Mouse (Mus musculus) myocyte (in vitro differentiated cells): ENCODE data around the gene Tex47. TPM values are rescaled to one million over a fixed set of nuclear protein-coding genes. Genes with fewer than 3 reads are reported as not detected.

Source experiments
- H3K27me3 ChIP-seq: one replicate; pipeline ENCODE4 v1.6.1; 2011; ENCODE audit not compliant: control insufficient read depth, insufficient read depth, insufficient read length
- H3K36me3 ChIP-seq: one replicate; pipeline ENCODE4 v1.6.1; 2011; ENCODE audit not compliant: control insufficient read depth, insufficient read depth
- H3K4me2 ChIP-seq: one replicate; pipeline ENCODE4 v1.6.1; 2011; ENCODE audit warnings: low read depth, control low read depth
- H3K4me3 ChIP-seq: one replicate; pipeline ENCODE4 v1.5.1; 2011; ENCODE audit warnings: mild to moderate bottlenecking, control low read depth, moderate library complexity
- H3K79me2 ChIP-seq: one replicate; pipeline ENCODE4 v1.6.1; 2011; ENCODE audit not compliant: control insufficient read depth, insufficient read depth
- H3ac ChIP-seq: one replicate; pipeline ENCODE4 v1.6.1; 2011; ENCODE audit not compliant: control insufficient read depth, insufficient read length
- CEBPB ChIP-seq: IDR thresholded peaks from 2 replicates; pipeline ENCODE4 v1.6.1; 2011; ENCODE audit warnings: mild to moderate bottlenecking, moderate library complexity; ENCODE audit not compliant: poor library complexity, insufficient read depth, severe bottlenecking
- E2F4 ChIP-seq: IDR thresholded peaks from one replicate; pipeline ENCODE4 v1.6.1; 2011; ENCODE audit warnings: mild to moderate bottlenecking, control low read depth, moderate library complexity; ENCODE audit not compliant: insufficient read depth
- MAX ChIP-seq: IDR thresholded peaks from one replicate; pipeline ENCODE4 v1.6.1; 2011; ENCODE audit warnings: low read depth, mild to moderate bottlenecking, control low read depth
- MYOD1 ChIP-seq, 3 experiments: IDR thresholded peaks; one replicate each; pipeline ENCODE4 v1.6.1; 2011; ENCODE audit warnings: control low read depth in 2 of 3, low read depth in 2 of 3, mild to moderate bottlenecking in 2 of 3, moderate library complexity in 1 of 3; ENCODE audit not compliant: insufficient read length in 2 of 3, control insufficient read depth in 1 of 3
- MYOG ChIP-seq, 3 experiments: IDR thresholded peaks; one replicate each; pipeline ENCODE4 v1.6.1; 2011; ENCODE audit warnings: control low read depth in 2 of 3, low read depth in 2 of 3, mild to moderate bottlenecking in 2 of 3; ENCODE audit not compliant: insufficient read length in 2 of 3, control insufficient read depth in 1 of 3, insufficient read depth in 1 of 3
- POLR2A ChIP-seq: IDR thresholded peaks from one replicate; pipeline ENCODE4 v1.6.1; 2011; ENCODE audit warnings: low read depth, mild to moderate bottlenecking, control low read depth, moderate library complexity; ENCODE audit not compliant: insufficient read length
- POLR2AphosphoS2 ChIP-seq: IDR thresholded peaks from one replicate; pipeline ENCODE4 v1.6.1; 2011; ENCODE audit warnings: low read depth, control low read depth; ENCODE audit not compliant: insufficient read length
- REST ChIP-seq: IDR thresholded peaks from one replicate; pipeline ENCODE4 v1.6.1; 2011; ENCODE audit warnings: mild to moderate bottlenecking, control low read depth, moderate library complexity; ENCODE audit not compliant: insufficient read depth, insufficient read length
- SRF ChIP-seq: IDR thresholded peaks from one replicate; pipeline ENCODE4 v1.6.1; 2011; ENCODE audit warnings: low read depth; ENCODE audit not compliant: control insufficient read depth, insufficient read length
- TCF12 ChIP-seq: IDR thresholded peaks from one replicate; pipeline ENCODE4 v1.6.1; 2011; ENCODE audit warnings: mild to moderate bottlenecking, control low read depth; ENCODE audit not compliant: poor library complexity, insufficient read depth, severe bottlenecking
- TCF3 ChIP-seq: IDR thresholded peaks from one replicate; pipeline ENCODE4 v1.6.1; 2011; ENCODE audit warnings: low read depth, control low read depth; ENCODE audit not compliant: insufficient read length
- USF1 ChIP-seq: IDR thresholded peaks from one replicate; pipeline ENCODE4 v1.6.1; 2011; ENCODE audit warnings: low read depth, mild to moderate bottlenecking, control low read depth, moderate library complexity
- polyA plus RNA-seq: library from polyadenylated mRNA; unstranded; fragments of >200 nt; fragmentation: generic; extraction: Trizol; gene quantifications from one replicate; pipeline ENCODE4 v1.2.1, GENCODE M21; 2012; ENCODE audit warnings: missing spikeins

Gene Tex47
- polyA plus RNA-seq, result not detected

DNA sequence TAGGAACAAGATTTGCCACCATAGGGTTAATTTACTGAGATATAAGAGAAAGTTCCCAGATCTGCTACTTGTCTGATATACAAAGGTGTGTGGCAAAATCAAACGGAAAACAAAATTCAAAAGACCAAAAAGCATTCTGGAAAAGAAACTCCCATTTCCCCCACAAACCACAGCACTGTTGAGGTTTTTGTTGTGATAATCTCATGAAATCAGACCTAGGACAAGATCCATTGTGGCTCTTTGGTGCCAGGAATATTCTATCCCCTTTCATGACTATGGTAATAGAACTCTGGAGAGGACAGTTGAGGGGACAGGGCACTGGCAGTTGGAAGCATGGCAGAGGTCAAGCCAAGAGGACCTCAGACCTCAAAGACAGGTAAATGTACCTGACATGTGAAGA is at the start of gene Tex47:
Gene Tex47, plus strand, starts transcription at position 301 of the 400 bp plus-strand sequence.
- H3K4me2 ChIP-seq, result no peak within 1 kb of the TSS
- no peak within 1 kb of the TSS for H3K4me3 ChIP-seq
- no peak within 1 kb of the TSS for H3ac ChIP-seq
- no peaks in the 10 kb centered on the region for H3K36me3 ChIP-seq
- no peaks in the 10 kb centered on the region for H3K27me3 ChIP-seq
- no peak for TF ChIP-seq CEBPB
- TF ChIP-seq SRF, result no peak
- no peak for TF ChIP-seq USF1
- no peak for TF ChIP-seq POLR2AphosphoS2
- no peak for TF ChIP-seq REST
- no peak for TF ChIP-seq MYOG (IDR thresholded peaks at IDR 0.05; ENCODE audit: control insufficient read depth in 1 of 3, insufficient read depth in 1 of 3, insufficient read length in 2 of 3, low read depth in 2 of 3)
- TF ChIP-seq E2F4, result no peak
- TF ChIP-seq TCF3, result no peak
- TF ChIP-seq MAX, result no peak
- no peak for TF ChIP-seq TCF12
- TF ChIP-seq POLR2A, result no peak
- TF ChIP-seq MYOD1 (IDR thresholded peaks at IDR 0.05; ENCODE audit: control insufficient read depth in 1 of 3, insufficient read length in 2 of 3, low read depth in 2 of 3), result no peak
- H3K79me2 ChIP-seq, result no peaks in the 10 kb centered on the region

DNA sequence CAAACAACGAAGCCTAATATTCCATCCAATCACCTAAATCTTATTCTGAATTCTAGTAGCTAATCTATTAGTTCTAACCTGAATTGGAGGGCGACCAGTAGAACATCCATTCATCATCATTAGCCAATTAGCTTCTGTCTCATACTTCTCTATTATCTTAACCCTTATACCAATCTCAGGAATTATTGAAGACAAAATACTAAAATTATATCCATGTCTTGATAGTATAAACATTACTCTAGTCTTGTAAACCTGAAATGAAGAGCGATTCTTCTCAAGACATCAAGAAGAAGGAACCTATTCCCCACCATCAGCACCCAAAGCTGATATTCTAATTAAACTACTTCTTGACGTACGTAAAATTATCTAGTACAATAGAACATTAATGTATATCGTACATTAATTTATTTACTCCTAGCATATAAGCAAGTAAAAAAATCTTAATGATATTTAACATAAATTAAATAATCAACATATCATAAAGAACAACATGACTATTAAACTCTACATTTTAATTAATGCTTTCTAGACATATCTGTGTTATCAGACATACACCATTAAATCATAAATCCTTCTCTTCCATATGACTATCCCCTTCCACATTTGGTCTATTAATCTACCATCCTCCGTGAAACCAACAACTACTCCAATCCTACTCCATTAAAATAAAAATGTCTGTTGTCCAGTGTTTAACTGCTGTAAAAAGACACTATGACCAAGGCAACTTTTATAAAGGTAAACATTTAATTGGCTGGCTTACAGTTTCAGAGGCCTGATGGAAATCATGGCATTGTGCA is 27.1 kb upstream of the Tex47 start:
- TF ChIP-seq SRF (no peak), CEBPB (no peak), POLR2A (no peak), TCF3 (no peak), MYOD1 (IDR thresholded peaks at IDR 0.05; ENCODE audit: control insufficient read depth in 1 of 3, insufficient read length in 2 of 3, low read depth in 2 of 3) (no peak), POLR2AphosphoS2 (no peak), REST (no peak), MAX (no peak), E2F4 (no peak), TCF12 (no peak), USF1 (no peak), MYOG (IDR thresholded peaks at IDR 0.05; ENCODE audit: control insufficient read depth in 1 of 3, insufficient read depth in 1 of 3, insufficient read length in 2 of 3, low read depth in 2 of 3) (no peak)
- Histone ChIP-seq H3K79me2 (no peaks in the 10 kb centered on the region), H3K4me2 (no peak overlapping the region), H3K36me3 (no peaks in the 10 kb centered on the region), H3K27me3 (no peaks in the 10 kb centered on the region), H3ac (no peak overlapping the region), H3K4me3 (no peak overlapping the region)

DNA sequence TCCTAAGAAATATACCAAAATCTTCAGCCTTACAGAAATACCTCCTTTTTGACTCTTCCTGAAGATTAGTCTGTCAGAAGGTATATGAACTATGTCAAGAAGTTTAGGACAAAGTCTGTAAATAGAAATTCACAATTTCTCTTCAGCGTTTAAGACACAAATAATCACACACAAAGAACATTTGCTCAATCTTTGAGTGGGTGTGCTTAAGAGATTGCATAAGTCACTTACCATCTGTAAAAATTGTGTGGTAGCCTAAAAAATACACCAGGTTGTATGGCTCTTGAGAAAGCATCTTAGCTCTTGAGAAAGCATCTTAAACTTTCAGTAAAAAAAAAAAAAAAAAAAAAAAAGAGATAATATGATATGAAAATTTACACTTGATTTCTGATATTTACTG is 19.6 kb upstream of the Tex47 start:
- H3K36me3 ChIP-seq, result no peaks in the 10 kb centered on the region
- TF ChIP-seq SRF (no peak), POLR2AphosphoS2 (no peak), MYOD1 (IDR thresholded peaks at IDR 0.05; ENCODE audit: control insufficient read depth in 1 of 3, insufficient read length in 2 of 3, low read depth in 2 of 3) (no peak), USF1 (no peak), TCF12 (no peak), MAX (no peak), MYOG (IDR thresholded peaks at IDR 0.05; ENCODE audit: control insufficient read depth in 1 of 3, insufficient read depth in 1 of 3, insufficient read length in 2 of 3, low read depth in 2 of 3) (no peak), POLR2A (no peak), REST (no peak), TCF3 (no peak), CEBPB (no peak), E2F4 (no peak)
- no peaks in the 10 kb centered on the region for H3K27me3 ChIP-seq
- no peak overlapping the region for H3ac ChIP-seq
- H3K4me2 ChIP-seq, result no peak overlapping the region
- H3K79me2 ChIP-seq, result no peaks in the 10 kb centered on the region
- H3K4me3 ChIP-seq, result no peak overlapping the region

DNA sequence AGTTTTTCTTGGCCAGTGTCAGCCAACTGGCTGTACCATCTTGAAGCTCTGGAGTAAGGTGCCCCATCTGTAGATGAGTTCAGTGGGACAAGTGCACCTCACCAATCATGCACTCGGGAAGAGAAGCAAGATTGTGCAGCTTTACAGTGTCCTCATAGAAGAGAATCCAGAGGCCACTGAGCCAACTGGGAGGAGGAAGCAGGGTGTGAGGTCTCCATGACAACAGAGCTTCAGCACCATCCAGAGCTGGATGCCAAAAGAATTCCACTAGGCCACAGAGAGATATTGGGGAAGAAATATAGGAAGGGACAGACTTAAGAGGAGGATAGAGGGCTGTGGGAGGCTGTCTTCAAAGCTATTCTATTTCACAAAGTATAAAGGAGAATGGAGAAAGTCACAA is 950 bp upstream of the Tex47 start:
- Histone ChIP-seq H3ac (no peak overlapping the region), H3K27me3 (no peaks in the 10 kb centered on the region)
- TF ChIP-seq MYOD1 (IDR thresholded peaks at IDR 0.05; ENCODE audit: control insufficient read depth in 1 of 3, insufficient read length in 2 of 3, low read depth in 2 of 3), result no peak
- TF ChIP-seq SRF, result no peak
- no peak for TF ChIP-seq USF1
- no peak for TF ChIP-seq TCF12
- TF ChIP-seq POLR2A, result no peak
- no peak for TF ChIP-seq TCF3
- no peak for TF ChIP-seq E2F4
- TF ChIP-seq CEBPB, result no peak
- TF ChIP-seq POLR2AphosphoS2, result no peak
- no peak for TF ChIP-seq MYOG (IDR thresholded peaks at IDR 0.05; ENCODE audit: control insufficient read depth in 1 of 3, insufficient read depth in 1 of 3, insufficient read length in 2 of 3, low read depth in 2 of 3)
- TF ChIP-seq REST, result no peak
- TF ChIP-seq MAX, result no peak

More for the DNA sequence above, 950 bp upstream of the Tex47 start:
- H3K36me3 ChIP-seq, result no peaks in the 10 kb centered on the region
- no peak overlapping the region for H3K4me3 ChIP-seq
- no peak overlapping the region for H3K4me2 ChIP-seq
- H3K79me2 ChIP-seq, result no peaks in the 10 kb centered on the region
